In the genomic region with DNA sequence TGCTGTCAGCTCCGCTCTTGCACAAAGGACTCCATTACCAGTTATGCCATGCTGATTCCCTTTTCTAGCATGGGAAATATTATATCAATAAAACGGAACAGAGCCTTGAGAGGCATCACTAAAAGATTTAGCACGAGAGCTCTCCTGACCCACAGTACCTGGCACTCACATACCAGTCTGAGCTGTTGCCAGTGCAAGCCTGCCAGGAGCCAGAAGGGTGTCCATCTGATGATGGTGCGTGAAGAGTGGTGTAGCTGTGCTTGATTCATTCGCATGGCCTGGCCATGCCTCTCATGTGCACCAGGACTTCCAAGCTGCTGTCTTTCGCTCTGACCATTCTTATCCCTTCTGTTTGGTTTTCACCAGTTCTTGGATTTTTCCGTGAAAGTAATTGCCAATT, we compare ENCODE assay signal across 21 mouse cellular contexts.
A peak's percentile ranks its signal among the peaks of the same experiment; 100 is the strongest.
DNase-seq lines count a peak whose midpoint lies in the region; ATAC-seq lines count a peak whose summit lies in the region.
"Had no signal": no experiment of that assay in that cellular context is flagged by ENCODE, and none has a peak within 500 bp of the region (broad histone marks: within the 10 kb centered on the region; RNA-seq: fewer than 3 reads in every experiment).

No protein-coding gene starts in this region.

- H3K4me1 ChIP-seq in heart, embryonic 11.5 days (ENCODE audit: control insufficient read depth, insufficient read depth, low read length), result peaks cover 4% of the 10 kb centered on the region; the same call in 1 of the 2 replicates

- no peaks in the 10 kb centered on the region for H3K9me3 ChIP-seq in heart, embryonic 11.5 days (replicated peaks; ENCODE audit: control insufficient read depth, low read length)
- H3K9me3 ChIP-seq: embryonic facial prominence, embryonic 15.5 days; forebrain, embryonic 12.5 days; heart, embryonic 12.5 days; hindbrain, embryonic 10.5 days; hindbrain, embryonic 15.5 days had no signal

- H3K27me3 ChIP-seq in heart, embryonic 11.5 days (ENCODE audit: control insufficient read depth, insufficient read depth, low read length), result 0 out of 2 replicates have a peak, but pooled peaks cover 3% of the 10 kb centered on the region
- H3K27me3 ChIP-seq: embryonic facial prominence, embryonic 15.5 days had no signal

- intact Hi-C loops in left cerebral cortex, postnatal 4 days (cut with DNase I), result no loop called here

- no peak for ATAC-seq in heart, embryonic 11.5 days (replicated peaks; ENCODE audit: insufficient number of reproducible peaks, low FRiP score, low TSS enrichment)
- ATAC-seq: inflammation-experienced regulatory T-cells, adult 6 months; intestine, postnatal 0 days had no signal

- no peak overlapping the region for H3K27ac ChIP-seq in heart, embryonic 11.5 days (ENCODE audit: low read depth, low read length)
- H3K27ac ChIP-seq: embryonic facial prominence, embryonic 15.5 days; forebrain, embryonic 12.5 days; heart, adult 2 months; hindbrain, embryonic 10.5 days; hindbrain, embryonic 15.5 days had no signal

- H3K36me3 ChIP-seq in heart, embryonic 11.5 days (ENCODE audit: control insufficient read depth, insufficient read depth, low read length), result no peaks in the 10 kb centered on the region
- H3K36me3 ChIP-seq: embryonic facial prominence, embryonic 15.5 days; forebrain, embryonic 12.5 days; heart, embryonic 12.5 days; hindbrain, embryonic 10.5 days; hindbrain, embryonic 15.5 days had no signal

- peak; percentile 14 to 16 for DNase-seq in cerebellum, postnatal 36 days
- DNase-seq in cerebellum, adult 11 months, result no peak
- peak; percentile 35 for DNase-seq in heart, adult 11 months
- peak; percentile 56 for DNase-seq in left cerebral cortex, postnatal 4 days
- no peak for DNase-seq in left cerebral cortex, adult 18-20 months (ENCODE audit: low spot score in 2 of 2)
- DNase-seq in thymus, adult 18-20 months, result no peak
- DNase-seq: adrenal gland, adult 2 months; adrenal gland, postnatal 25 days; embryo, embryonic 11 days; gastrocnemius, postnatal 10 days; heart, adult 2 months; kidney, adult 8-10 months had no signal

- WGBS in heart, embryonic 11.5 days (ENCODE audit: insufficient replicate concordance), result 84% methylated on average over 7 of the region's 7 CpGs

- no peak overlapping the region for H3K4me2 ChIP-seq in heart, embryonic 11.5 days
- H3K4me2 ChIP-seq: embryonic facial prominence, embryonic 15.5 days; forebrain, embryonic 12.5 days; heart, embryonic 12.5 days; hindbrain, embryonic 15.5 days had no signal

- no peak overlapping the region for H3K4me3 ChIP-seq in heart, embryonic 11.5 days (ENCODE audit: low read depth, low read length)
- H3K4me3 ChIP-seq: embryonic facial prominence, embryonic 15.5 days; erythroblast, embryonic 14.5 days; forebrain, embryonic 12.5 days; heart, adult 2 months; heart, embryonic 12.5 days; hindbrain, embryonic 10.5 days; hindbrain, embryonic 15.5 days had no signal

- no peak overlapping the region for H3K9ac ChIP-seq in heart, embryonic 11.5 days (ENCODE audit: low read depth, low read length)
- H3K9ac ChIP-seq: embryonic facial prominence, embryonic 15.5 days; forebrain, embryonic 12.5 days; heart, embryonic 12.5 days; hindbrain, embryonic 15.5 days had no signal

Comparison
In these comparisons a context has a peak if more than half of its experiments do, and no peak if none do; other contexts are left out.
1. DNase-seq: peak in cerebellum, postnatal 36 days (2 of 2), heart, adult 11 months (single experiment) and left cerebral cortex, postnatal 4 days (single experiment); none in cerebellum, adult 11 months (single experiment), left cerebral cortex, adult 18-20 months (0 of 2) and thymus, adult 18-20 months (0 of 2).